Mouse (Mus musculus): ENCODE results near the gene Garnl3.

Gene Garnl3

GRCm38 (mm10) chr2:33086671-33087363 is 44.6 kb downstream of the Garnl3 start:
- DNase-seq: no peak

GRCm38 (mm10) chr2:33086016-33086596 is 45.3 kb downstream of the Garnl3 start:
- no peak for DNase-seq

GRCm38 (mm10) chr2:33084221-33084620 is 47.2 kb downstream of the Garnl3 start:
- DNase-seq: no peak

- DNase-seq: no peak
Measured at GRCm38 (mm10) chr2:33080166-33080565, 51.3 kb downstream of the Garnl3 start.

- peak; percentile 70 for DNase-seq
Measured at GRCm38 (mm10) chr2:33077252-33077651, 54.2 kb downstream of the Garnl3 start.

- DNase-seq: no peak
Measured at GRCm38 (mm10) chr2:33074931-33075330, 56.5 kb downstream of the Garnl3 start.

GRCm38 (mm10) chr2:33074188-33074587 is 57.3 kb downstream of the Garnl3 start:
- no peak for DNase-seq

GRCm38 (mm10) chr2:33072333-33072732 is 59.1 kb downstream of the Garnl3 start:
- no peak for DNase-seq

- DNase-seq: no peak
Measured at GRCm38 (mm10) chr2:33065610-33066009, 65.8 kb downstream of the Garnl3 start.

- DNase-seq: no peak
Measured at GRCm38 (mm10) chr2:33062744-33063143, 68.7 kb downstream of the Garnl3 start.

- DNase-seq: no peak
Measured at GRCm38 (mm10) chr2:33058926-33059325, 72.5 kb downstream of the Garnl3 start.

GRCm38 (mm10) chr2:33057514-33057913 is 73.9 kb downstream of the Garnl3 start:
- no peak for DNase-seq

- no peak for DNase-seq
Measured at GRCm38 (mm10) chr2:33053966-33054365, 77.5 kb downstream of the Garnl3 start.

- no peak for DNase-seq
Measured at GRCm38 (mm10) chr2:33047360-33047759, 84.1 kb downstream of the Garnl3 start.

GRCm38 (mm10) chr2:33046919-33047318 is 84.5 kb downstream of the Garnl3 start:
- no peak for DNase-seq

GRCm38 (mm10) chr2:33045899-33046298 is 85.6 kb downstream of the Garnl3 start:
- DNase-seq: no peak

- no peak for DNase-seq
Measured at GRCm38 (mm10) chr2:33042781-33043180, 88.7 kb downstream of the Garnl3 start.

GRCm38 (mm10) chr2:33041571-33041970 is 89.9 kb downstream of the Garnl3 start:
- no peak for DNase-seq

- DNase-seq: no peak
Measured at GRCm38 (mm10) chr2:33037429-33037828, 94.0 kb downstream of the Garnl3 start.

- no peak for DNase-seq
Measured at GRCm38 (mm10) chr2:33035297-33035696, 96.2 kb downstream of the Garnl3 start.

GRCm38 (mm10) chr2:33033281-33033680 is 98.2 kb downstream of the Garnl3 start:
- DNase-seq: peak; percentile 31

GRCm38 (mm10) chr2:33032391-33033062 is 98.9 kb downstream of the Garnl3 start:
- peak; percentile 52 for DNase-seq

GRCm38 (mm10) chr2:33025040-33025439 is 106.4 kb downstream of the Garnl3 start:
- no peak for DNase-seq

GRCm38 (mm10) chr2:33024564-33024963 is 106.9 kb downstream of the Garnl3 start:
- DNase-seq: no peak

Data from thymus, postnatal 4 days (tissue).